Mouse (Mus musculus) frontal cortex, postnatal 10 days (tissue): Measurements from ENCODE around the gene Dnajb12.
A peak's percentile ranks its signal among the peaks of the same experiment; 100 is the strongest.

ENCODE experiments used
- DNase-seq, 2 experiments: peaks; one replicate each; pipeline ENCODE4 v3.0.0; 2022; ENCODE audit warnings: low spot score in 2 of 2, mixed read lengths in 1 of 2

Gene Dnajb12

DNA sequence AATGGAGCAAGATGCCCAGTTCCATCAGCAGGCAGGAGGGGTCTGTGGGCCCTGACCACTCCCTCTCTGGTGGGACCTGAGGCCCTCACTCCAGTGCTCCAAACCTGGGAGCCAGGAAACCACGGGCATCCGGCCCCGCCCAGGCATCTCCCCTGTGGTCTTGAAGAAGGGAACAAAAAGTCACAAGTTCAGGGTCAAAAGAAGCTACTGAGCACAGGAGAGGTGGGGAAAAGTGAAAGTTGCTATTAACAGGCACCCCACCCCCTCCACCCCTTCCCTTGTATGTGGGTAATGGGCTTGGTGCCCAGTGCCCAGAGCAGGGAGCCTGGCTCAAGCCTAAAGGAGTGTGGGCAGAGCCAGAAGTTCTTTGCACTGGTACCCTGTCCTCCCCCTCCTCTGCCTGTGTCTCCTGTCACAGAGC, 17.6 kb downstream of the Dnajb12 start:
- no peak for DNase-seq

- peak; percentile 81 to 90 for DNase-seq
Measured at GRCm38 (mm10) chr10:59897511-59897910, 18.2 kb downstream of the Dnajb12 start.

DNA sequence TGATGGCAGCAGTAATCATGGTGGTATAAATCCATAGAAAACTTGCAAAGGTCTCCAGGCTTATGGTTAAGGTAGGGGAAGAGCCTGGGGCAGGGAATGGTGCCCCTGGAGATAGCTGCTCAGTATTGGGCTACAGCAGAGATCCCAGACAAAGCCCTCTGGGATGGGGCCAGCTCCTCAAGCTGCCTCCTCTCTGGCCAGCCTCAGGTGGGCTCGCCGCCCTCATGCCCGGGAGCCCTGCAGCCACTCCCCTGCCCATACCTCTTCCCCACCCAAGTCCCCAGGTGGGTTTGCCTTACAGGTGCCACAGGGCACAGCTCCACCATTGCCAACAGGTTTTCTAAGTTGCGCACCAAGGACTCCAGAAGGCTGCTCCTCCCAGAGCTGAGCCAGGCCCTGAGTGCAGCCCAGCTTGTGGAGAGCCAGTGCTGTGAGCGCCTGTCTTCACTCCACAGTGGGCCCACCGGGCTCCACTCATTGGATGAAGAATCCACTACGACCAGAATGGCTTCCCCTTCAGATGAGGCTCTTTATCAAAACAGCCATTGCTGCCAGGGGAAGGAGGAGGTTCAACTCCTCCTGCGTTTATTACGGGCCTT, 18.9 kb downstream of the Dnajb12 start:
- no peak for DNase-seq

GRCm38 (mm10) chr10:59898935-59899334, 19.6 kb downstream of the Dnajb12 start:
- DNase-seq, result no peak

GRCm38 (mm10) chr10:59899341-59900173, 20.2 kb downstream of the Dnajb12 start:
- peak; percentile 92 to 95 for DNase-seq

DNA sequence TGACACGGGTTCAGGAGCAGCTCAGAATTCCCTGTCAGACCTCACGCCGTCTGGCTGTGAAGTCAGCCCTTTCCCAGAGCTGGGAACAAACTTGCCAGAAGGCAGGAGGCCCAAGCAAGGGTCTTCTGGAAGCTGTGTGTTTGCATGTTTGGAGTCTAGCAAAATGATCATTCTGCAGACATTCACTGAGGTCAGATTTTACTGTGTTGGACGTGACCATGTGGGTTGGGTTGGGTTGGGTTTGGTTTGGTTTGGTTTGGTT, 20.7 kb downstream of the Dnajb12 start:
- no peak for DNase-seq

DNA sequence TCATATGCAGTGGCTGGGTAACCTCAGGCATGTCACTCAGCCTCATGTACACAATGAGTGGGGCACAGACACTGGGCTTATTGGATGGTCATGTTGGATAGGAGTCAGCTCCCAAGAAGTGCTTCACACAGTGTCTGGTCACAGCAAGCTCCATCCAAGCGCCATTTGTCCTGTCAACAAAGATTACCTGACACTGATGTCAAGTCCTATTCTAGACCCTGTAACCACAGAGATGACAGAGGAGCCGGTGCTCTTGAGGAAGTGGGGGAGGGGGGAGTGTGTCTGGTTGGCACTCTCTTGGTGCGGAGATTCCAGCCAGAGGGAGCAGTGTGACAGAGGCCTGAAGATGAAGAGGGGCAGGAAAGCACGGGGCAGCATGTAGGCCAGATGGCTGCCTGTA, 21.6 kb downstream of the Dnajb12 start:
- no peak for DNase-seq

- no peak for DNase-seq
Measured at GRCm38 (mm10) chr10:59901463-59901862, 22.1 kb downstream of the Dnajb12 start.

DNA sequence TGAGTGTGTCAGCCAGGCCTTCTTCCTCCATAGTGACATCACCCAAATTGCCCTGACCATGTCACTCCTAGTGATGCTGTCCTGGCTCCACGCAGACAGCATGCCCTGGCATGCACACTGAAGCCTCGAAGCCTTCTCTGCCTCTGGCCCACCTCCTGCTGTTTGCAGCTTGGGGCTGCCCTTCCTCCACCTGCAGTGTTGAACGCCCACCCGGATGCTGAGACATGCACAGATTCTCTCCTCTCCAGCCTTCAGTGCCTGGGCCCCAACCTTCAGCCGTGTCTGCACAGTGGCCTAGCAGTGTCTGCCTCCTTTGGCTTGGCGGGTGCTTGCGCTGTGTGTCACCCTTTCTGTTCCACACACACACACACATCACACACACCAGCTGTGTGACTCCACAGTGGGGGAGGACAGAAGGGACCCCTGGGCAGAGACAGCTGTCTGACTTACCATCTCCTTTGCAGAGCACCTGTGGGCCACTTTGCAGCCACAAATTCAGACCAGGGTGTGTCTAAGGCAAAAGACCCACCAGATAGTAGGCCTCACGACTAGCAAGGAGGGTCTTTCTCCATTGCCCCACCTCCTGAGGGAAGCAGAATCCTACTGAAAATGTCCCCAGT, 22.7 kb downstream of the Dnajb12 start:
- DNase-seq, result no peak

DNA sequence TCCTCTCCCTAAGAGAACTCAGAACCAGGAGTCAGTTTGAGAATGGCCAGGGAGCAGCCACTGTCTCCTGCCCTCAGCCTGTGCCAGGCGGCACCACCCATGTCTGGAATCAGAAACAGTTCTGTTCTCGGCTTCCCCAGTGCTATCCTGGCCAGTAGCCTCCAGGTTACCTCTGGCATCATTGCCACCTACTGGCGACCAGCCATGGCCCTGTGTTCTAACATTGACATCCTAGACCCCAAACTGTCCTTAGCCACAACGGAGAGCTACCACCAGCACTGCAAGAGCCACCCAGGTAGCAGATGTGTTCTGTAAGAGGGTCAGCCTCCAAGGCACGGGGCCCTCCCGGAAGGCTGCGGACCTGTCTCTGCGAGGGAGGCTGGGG, 23.2 kb downstream of the Dnajb12 start:
- DNase-seq, result no peak

DNA sequence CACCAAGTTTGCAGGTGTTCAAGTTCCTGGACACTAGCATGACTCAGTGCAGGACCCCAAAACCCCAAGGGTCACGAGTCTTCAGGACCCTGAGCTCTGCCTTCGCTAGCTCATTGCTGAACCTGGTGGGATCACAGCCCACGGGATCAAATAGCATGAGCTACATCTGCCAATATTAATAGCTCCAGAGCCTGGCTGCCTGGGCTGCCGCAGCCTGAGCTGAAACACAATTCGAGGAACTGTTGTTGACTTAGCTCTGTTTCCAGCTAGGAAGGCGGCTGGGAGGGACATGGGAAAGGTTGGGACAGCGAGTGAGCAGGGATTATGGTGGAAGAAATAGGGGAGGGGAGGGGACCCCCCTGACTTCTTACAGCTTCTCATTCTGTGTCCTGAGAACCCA, 23.8 kb downstream of the Dnajb12 start:
- no peak for DNase-seq

DNA sequence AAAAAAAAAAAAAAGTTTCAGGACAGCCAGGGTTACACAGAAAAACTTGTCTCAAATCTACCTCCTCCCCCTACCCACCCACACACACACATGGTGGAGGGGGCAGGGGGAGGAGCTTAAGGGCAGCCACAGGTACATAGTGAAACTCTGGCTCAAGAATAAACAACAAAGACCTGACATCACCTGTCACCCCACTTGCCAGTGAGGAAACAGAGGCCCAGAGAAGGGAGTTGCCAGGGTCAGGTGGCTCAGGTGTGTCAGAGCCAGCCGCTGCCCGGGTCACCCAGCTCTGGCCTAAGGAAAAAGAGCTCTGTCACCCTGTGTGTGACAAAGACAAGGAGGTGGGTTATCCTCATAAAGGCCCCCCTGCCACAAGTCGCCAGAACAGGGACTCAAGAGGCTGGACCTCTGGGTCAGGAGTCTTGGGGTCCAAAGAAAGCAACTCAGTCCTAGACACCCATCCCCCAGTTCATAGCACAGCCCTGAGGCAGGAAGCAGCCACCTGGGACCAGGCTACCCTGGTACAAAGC, 27.8 kb downstream of the Dnajb12 start:
- DNase-seq, result no peak

- no peak for DNase-seq
Measured at GRCm38 (mm10) chr10:59907695-59908299, 28.4 kb downstream of the Dnajb12 start.

- DNase-seq, result no peak
Measured at GRCm38 (mm10) chr10:59908776-59909315, 29.5 kb downstream of the Dnajb12 start.

DNA sequence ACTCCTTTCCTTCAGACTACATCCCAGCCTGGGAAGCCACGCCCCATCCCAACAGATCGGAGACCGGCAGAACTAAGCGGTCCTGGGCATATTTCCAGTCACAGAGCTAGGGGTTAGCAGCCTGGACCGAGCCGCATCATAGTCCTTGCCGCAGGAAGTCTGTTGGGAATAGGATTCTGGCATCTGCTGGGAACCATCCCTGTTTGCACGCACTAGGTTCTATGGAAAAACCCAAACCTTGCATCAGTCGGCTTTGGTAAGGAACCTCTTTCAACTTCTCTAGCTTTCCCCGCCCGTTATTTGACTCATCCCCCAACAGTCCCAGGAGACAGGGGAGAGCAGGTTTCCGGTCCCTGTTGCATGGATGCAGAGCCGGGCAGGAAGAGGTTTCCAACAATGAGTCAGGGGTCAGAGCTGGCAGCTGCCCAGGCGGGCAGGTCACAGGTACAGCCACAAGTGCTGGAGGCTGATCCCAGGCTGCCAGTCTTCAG, 30.0 kb downstream of the Dnajb12 start:
- no peak for DNase-seq

GRCm38 (mm10) chr10:59911091-59911490, 31.7 kb downstream of the Dnajb12 start:
- no peak for DNase-seq

GRCm38 (mm10) chr10:59911561-59912198, 32.3 kb downstream of the Dnajb12 start:
- no peak for DNase-seq

GRCm38 (mm10) chr10:59915196-59915962, 36.0 kb downstream of the Dnajb12 start:
- no peak for DNase-seq

DNA sequence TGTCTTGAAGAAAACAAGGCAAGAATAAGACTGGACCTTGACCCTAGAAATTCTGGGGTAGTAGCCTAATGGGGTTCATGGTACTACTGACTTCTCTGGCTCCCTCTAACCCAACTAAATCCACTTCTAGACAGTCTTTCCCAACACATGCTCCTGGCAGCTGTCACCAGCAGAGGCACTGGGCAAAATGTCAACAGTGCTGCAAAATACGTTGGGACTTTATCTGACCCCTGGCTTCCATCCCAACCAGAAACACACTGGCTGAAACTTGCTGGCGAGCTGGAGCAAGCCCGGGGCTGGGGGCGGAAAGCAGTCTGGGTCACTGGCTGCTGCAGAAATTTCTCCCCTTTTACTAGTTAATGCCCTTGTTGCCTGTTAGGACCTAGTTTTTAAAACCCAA, 36.8 kb downstream of the Dnajb12 start:
- no peak for DNase-seq

GRCm38 (mm10) chr10:59916649-59917048, 37.3 kb downstream of the Dnajb12 start:
- DNase-seq, result no peak

GRCm38 (mm10) chr10:59918111-59918510, 38.8 kb downstream of the Dnajb12 start:
- no peak for DNase-seq
